Mouse (Mus musculus) megakaryocyte, embryonic 14.5 days (primary cell): Measurements from ENCODE around the gene Poln.

Experiments
- FLI1 ChIP-seq: IDR thresholded peaks from 2 replicates; pipeline ENCODE4 v1.6.1; 2012; ENCODE audit warnings: low read length, inconsistent platforms, mixed read lengths
- GATA1 ChIP-seq: IDR thresholded peaks from 3 replicates; pipeline ENCODE4 v1.6.1; 2012; ENCODE audit warnings: mixed read lengths, low read length, inconsistent platforms, borderline replicate concordance

GRCm38 (mm10) chr5:34183976-34184375 lies 14.7 kb upstream of the Poln start:
- TF ChIP-seq GATA1 (no peak), FLI1 (no peak)
